Mouse (Mus musculus) adrenal gland, postnatal 14 days (tissue): ENCODE measurements around the gene Rad23b. TPM values are rescaled to one million over a fixed set of nuclear protein-coding genes. Genes with fewer than 3 reads are reported as not detected.
"Not testable (repeated sequence)": the region's sequence is repeated elsewhere in the genome, so short reads cannot be mapped to it uniquely, and the experiment has no call there.

Source experiments
- DNase-seq: peaks from one replicate; pipeline ENCODE4 v3.0.0; 2021; ENCODE audit warnings: mixed read lengths
- long read RNA-seq, 2 experiments: library from polyadenylated mRNA; stranded (forward); transcript quantifications; one replicate each; pipeline ENCODE4 v2.0.0; 2021
- total RNA-seq: library from RNA; stranded (reverse); gene quantifications from 2 replicates; pipeline ENCODE4 v1.2.3, GENCODE M21; 2021

The Rad23b gene
- total RNA-seq, result 128 and 132 TPM in 2 replicates
- long read RNA-seq, experiment 1, transcript Rad23b-201 (10 exons, 3,810 nt), result major isoform, 33 of 45 reads
- long read RNA-seq, experiment 1, partial matches to known transcripts, result 9 of 45 reads
- long read RNA-seq, experiment 1, other reads (novel, unspliced or antisense), result 2 of 45 reads
- long read RNA-seq, experiment 2, transcript Rad23b-201 (10 exons, 3,810 nt), result major isoform, 27 of 43 reads
- long read RNA-seq, experiment 2, partial matches to known transcripts, result 7 of 43 reads
- long read RNA-seq, experiment 2, other reads (novel, unspliced or antisense), result 9 of 43 reads

- DNase-seq, result peak; percentile 100
Measured at GRCm38 (mm10) chr4:55349452-55350218, at the start of gene Rad23b. Gene Rad23b, plus strand, starts transcription at chr4:55350043.

- no peak for DNase-seq
Measured at GRCm38 (mm10) chr4:55304121-55304520, 45.7 kb upstream of the Rad23b start.

- no peak for DNase-seq
Measured at GRCm38 (mm10) chr4:55306636-55307035, 43.2 kb upstream of the Rad23b start.

GRCm38 (mm10) chr4:55316726-55317125 lies 33.1 kb upstream of the Rad23b start:
- DNase-seq, result no peak

GRCm38 (mm10) chr4:55318350-55318749 lies 31.5 kb upstream of the Rad23b start:
- not testable (repeated sequence) for DNase-seq

GRCm38 (mm10) chr4:55325786-55326518 lies 23.9 kb upstream of the Rad23b start:
- no peak for DNase-seq

GRCm38 (mm10) chr4:55327508-55327907 lies 22.3 kb upstream of the Rad23b start:
- DNase-seq, result peak; percentile 7

- DNase-seq, result no peak
Measured at GRCm38 (mm10) chr4:55328471-55328870, 21.4 kb upstream of the Rad23b start.

GRCm38 (mm10) chr4:55328928-55329327 lies 20.9 kb upstream of the Rad23b start:
- not testable (repeated sequence) for DNase-seq

GRCm38 (mm10) chr4:55329621-55330346 lies 20.1 kb upstream of the Rad23b start:
- DNase-seq, result no peak

GRCm38 (mm10) chr4:55335030-55335770 lies 14.6 kb upstream of the Rad23b start:
- DNase-seq, result no peak

- no peak for DNase-seq
Measured at GRCm38 (mm10) chr4:55338905-55339304, 10.9 kb upstream of the Rad23b start.

GRCm38 (mm10) chr4:55339388-55339787 lies 10.5 kb upstream of the Rad23b start:
- DNase-seq, result no peak

GRCm38 (mm10) chr4:55341797-55342196 lies 8.0 kb upstream of the Rad23b start:
- DNase-seq, result no peak

GRCm38 (mm10) chr4:55342602-55343001 lies 7.2 kb upstream of the Rad23b start:
- DNase-seq, result no peak

- no peak for DNase-seq
Measured at GRCm38 (mm10) chr4:55343287-55343686, 6.6 kb upstream of the Rad23b start.

- DNase-seq, result no peak
Measured at GRCm38 (mm10) chr4:55348759-55349451, 938 bp upstream of the Rad23b start.

GRCm38 (mm10) chr4:55350219-55350931 lies 532 bp downstream of the Rad23b start:
- peak; percentile 71 for DNase-seq

- no peak for DNase-seq
Measured at GRCm38 (mm10) chr4:55351037-55351436, 1.2 kb downstream of the Rad23b start.

GRCm38 (mm10) chr4:55351860-55352259 lies 2.0 kb downstream of the Rad23b start:
- DNase-seq, result no peak
